Mouse (Mus musculus): Measurements from ENCODE around the gene Arhgef11. TPM values are rescaled to one million over a fixed set of nuclear protein-coding genes. Genes with fewer than 3 reads are reported as not detected.

Gene Arhgef11
- total RNA-seq, 1 experiment from 2014 or later: 37.8 TPM

Small RNA genes lying within 50 kb of the gene (microRNA-seq; reads per million reads assigned to microRNA genes)
- 0 to 0.43 reads per million in 2 experiments for gene Gm24109

Other genes starting within 250 kb of the Arhgef11 start
- gene Fcrl1, start 241.2 kb upstream of the Arhgef11 start, total RNA-seq (2021): 0.22 and 6.1 TPM in 2 replicates
- 0.15 TPM in 1 of 2 replicates, not detected in the other for gene Fcrl5, start 181.8 kb upstream of the Arhgef11 start, total RNA-seq (2021)
- gene Etv3, start 92.2 kb upstream of the Arhgef11 start, total RNA-seq (2021): 23.4 and 26.2 TPM in 2 replicates
- gene Lrrc71, start 131.1 kb downstream of the Arhgef11 start, total RNA-seq (2021): 0.56 and 0.60 TPM in 2 replicates
- 4.3 and 14.4 TPM in 2 replicates for gene Ntrk1, start 177.6 kb downstream of the Arhgef11 start, total RNA-seq (2021)
- gene Insrr, start 179.4 kb downstream of the Arhgef11 start, total RNA-seq (2021): 0.70 and 2.2 TPM in 2 replicates
- gene Pear1, start 206.7 kb downstream of the Arhgef11 start, total RNA-seq (2021): 29.1 and 36.7 TPM in 2 replicates
- 0.19 and 3.7 TPM in 2 replicates for gene Sh2d2a, start 229.2 kb downstream of the Arhgef11 start, total RNA-seq (2021)